Mouse (Mus musculus): Measurements from ENCODE around the gene Slc39a11.

Slc39a11 gene

GRCm38 (mm10) chr11:113537715-113538114 lies 112.2 kb downstream of the Slc39a11 start:
- DNase-seq = no peak

- no peak for DNase-seq
These were observed 112.7 kb downstream of the Slc39a11 start for GRCm38 (mm10) chr11:113537199-113537586.

GRCm38 (mm10) chr11:113536308-113537198 lies 113.3 kb downstream of the Slc39a11 start:
- DNase-seq = peak; percentile 30

GRCm38 (mm10) chr11:113534341-113534740 lies 115.5 kb downstream of the Slc39a11 start:
- no peak for DNase-seq

GRCm38 (mm10) chr11:113533931-113534330 lies 115.9 kb downstream of the Slc39a11 start:
- no peak for DNase-seq

- DNase-seq = no peak
These were observed 121.5 kb downstream of the Slc39a11 start for GRCm38 (mm10) chr11:113528391-113528790.

GRCm38 (mm10) chr11:113525731-113526130 lies 124.1 kb downstream of the Slc39a11 start:
- DNase-seq = no peak

GRCm38 (mm10) chr11:113522726-113523125 lies 127.2 kb downstream of the Slc39a11 start:
- no peak for DNase-seq

- no peak for DNase-seq
These were observed 128.2 kb downstream of the Slc39a11 start for GRCm38 (mm10) chr11:113521469-113522190.

GRCm38 (mm10) chr11:113520851-113521461 lies 128.9 kb downstream of the Slc39a11 start:
- no peak for DNase-seq

- no peak for DNase-seq
These were observed 129.5 kb downstream of the Slc39a11 start for GRCm38 (mm10) chr11:113520373-113520772.

GRCm38 (mm10) chr11:113519973-113520372 lies 129.9 kb downstream of the Slc39a11 start:
- no peak for DNase-seq

- DNase-seq = no peak
These were observed 131.7 kb downstream of the Slc39a11 start for GRCm38 (mm10) chr11:113518176-113518575.

GRCm38 (mm10) chr11:113516156-113516555 lies 133.7 kb downstream of the Slc39a11 start:
- no peak for DNase-seq

GRCm38 (mm10) chr11:113512976-113513375 lies 136.9 kb downstream of the Slc39a11 start:
- no peak for DNase-seq

- no peak for DNase-seq
These were observed 137.7 kb downstream of the Slc39a11 start for GRCm38 (mm10) chr11:113512150-113512549.

- DNase-seq = no peak
These were observed 138.8 kb downstream of the Slc39a11 start for GRCm38 (mm10) chr11:113510969-113511625.

GRCm38 (mm10) chr11:113510249-113510648 lies 139.6 kb downstream of the Slc39a11 start:
- peak; percentile 14 for DNase-seq

GRCm38 (mm10) chr11:113507716-113508480 lies 142.0 kb downstream of the Slc39a11 start:
- DNase-seq = no peak

GRCm38 (mm10) chr11:113505551-113506160 lies 144.2 kb downstream of the Slc39a11 start:
- no peak for DNase-seq

GRCm38 (mm10) chr11:113504459-113505062 lies 145.3 kb downstream of the Slc39a11 start:
- peak; percentile 25 for DNase-seq

Measured in lung, postnatal 10 days (tissue).